Mouse (Mus musculus): ENCODE results near the gene Sprtn. TPM values are rescaled to one million over a fixed set of nuclear protein-coding genes. Genes with fewer than 3 reads are reported as not detected.

The Sprtn gene
- polyA plus RNA-seq, 1 experiment from 2014 or later, result 6.9 TPM

- no peak for TF ChIP-seq EP300 (IDR thresholded peaks at IDR 0.05)
- TF ChIP-seq CTCF (IDR thresholded peaks at IDR 0.05), result no peak
- 0 out of 2 replicates have a peak, but pooled peaks have one; percentile 9 for ATAC-seq
- no peak overlapping the region for H3K4me2 ChIP-seq (replicated peaks; ENCODE audit: low read depth, low read length)
- H3K27ac ChIP-seq (ENCODE audit: low read length), result no peak overlapping the region
- H3K36me3 ChIP-seq (ENCODE audit: insufficient read depth, low read length), result peaks cover 30% of the 10 kb centered on the region; the same call in 1 of the 2 replicates
- H3K4me1 ChIP-seq (ENCODE audit: insufficient read depth, low read depth, low read length), result no peaks in the 10 kb centered on the region; the same call in 1 of the 2 replicates
- DNase-seq (ENCODE audit: low spot score), result no peak
- no peaks in the 10 kb centered on the region for H3K27me3 ChIP-seq (replicated peaks; ENCODE audit: insufficient read depth, low read length)
- H3K4me3 ChIP-seq (ENCODE audit: low read depth, low read length), result no peak overlapping the region
- H3K9ac ChIP-seq (replicated peaks; ENCODE audit: low read depth), result no peak overlapping the region
- 90% methylated on average over 7 of the region's 7 CpGs for WGBS
- H3K9me3 ChIP-seq (ENCODE audit: low read length), result no peaks in the 10 kb centered on the region
These were observed 25.6 kb upstream of the Sprtn start for GRCm38 (mm10) chr8:124872081-124872480.

DNA sequence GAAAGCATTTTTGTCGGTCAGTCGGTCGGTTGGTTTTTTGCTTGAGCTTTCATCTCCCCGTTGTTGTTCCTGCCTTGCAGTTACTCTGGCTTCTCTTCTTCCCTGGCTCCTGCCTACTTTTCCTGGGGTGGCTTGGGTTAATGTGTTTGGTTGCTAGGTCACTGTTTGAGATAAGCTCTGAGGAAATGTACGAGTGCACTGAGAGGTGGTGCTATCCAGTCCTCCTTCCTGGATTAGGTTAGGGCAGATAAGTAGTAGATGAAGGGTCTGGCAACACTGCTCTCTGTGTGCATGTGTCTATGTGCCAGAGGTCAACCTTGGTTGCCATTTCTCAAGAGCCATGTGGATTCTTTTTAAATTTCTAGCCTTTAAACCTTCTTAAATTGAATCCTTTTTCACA lies 25.0 kb upstream of the Sprtn start:
- H3K4me3 ChIP-seq (ENCODE audit: low read depth, low read length), result no peak overlapping the region
- no peaks in the 10 kb centered on the region for H3K9me3 ChIP-seq (ENCODE audit: low read length)
- H3K4me1 ChIP-seq (ENCODE audit: insufficient read depth, low read depth, low read length), result no peaks in the 10 kb centered on the region; the same call in 1 of the 2 replicates
- no peak overlapping the region for H3K27ac ChIP-seq (ENCODE audit: low read length)
- TF ChIP-seq CTCF (IDR thresholded peaks at IDR 0.05), result no peak
- no peak for TF ChIP-seq EP300 (IDR thresholded peaks at IDR 0.05)
- no peaks in the 10 kb centered on the region for H3K27me3 ChIP-seq (replicated peaks; ENCODE audit: insufficient read depth, low read length)
- ATAC-seq (peak; percentile 80), DNase-seq (ENCODE audit: low spot score) (peak; percentile 63)
- H3K36me3 ChIP-seq (ENCODE audit: insufficient read depth, low read length), result peaks cover 30% of the 10 kb centered on the region; the same call in 1 of the 2 replicates
- no peak overlapping the region for H3K4me2 ChIP-seq (replicated peaks; ENCODE audit: low read depth, low read length)
- 65% methylated on average over 5 of the region's 5 CpGs for WGBS
- H3K9ac ChIP-seq (replicated peaks; ENCODE audit: low read depth), result no peak overlapping the region

DNA sequence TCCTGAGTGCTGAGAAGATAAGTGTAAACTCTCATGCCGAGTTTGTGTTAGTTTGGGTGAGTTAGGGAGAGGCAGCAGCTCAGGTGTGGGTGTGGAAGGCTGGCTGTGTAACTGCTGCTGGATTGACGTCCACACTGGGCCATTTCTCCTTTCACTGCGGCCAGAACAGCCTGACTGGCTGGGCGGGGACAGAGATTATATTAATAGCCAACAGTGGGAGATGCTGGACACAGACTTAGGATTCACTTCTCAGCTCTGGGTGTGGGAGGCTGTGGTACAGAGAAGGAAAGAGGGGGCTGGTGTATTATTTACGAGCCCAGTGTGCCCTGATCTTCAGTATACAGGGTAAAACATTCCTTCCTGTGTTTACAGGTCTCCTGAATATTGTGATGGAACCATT lies 19.5 kb upstream of the Sprtn start:
- no peak for DNase-seq (ENCODE audit: low spot score)
- Histone ChIP-seq H3K9me3 (ENCODE audit: low read length) (no peaks in the 10 kb centered on the region), H3K9ac (replicated peaks; ENCODE audit: low read depth) (no peak overlapping the region), H3K4me3 (ENCODE audit: low read depth, low read length) (no peak overlapping the region), H3K4me2 (replicated peaks; ENCODE audit: low read depth, low read length) (no peak overlapping the region), H3K4me1 (ENCODE audit: insufficient read depth, low read depth, low read length) (no peaks in the 10 kb centered on the region), H3K27ac (ENCODE audit: low read length) (no peak overlapping the region), H3K36me3 (ENCODE audit: insufficient read depth, low read length) (peaks cover 56% of the 10 kb centered on the region), H3K27me3 (replicated peaks; ENCODE audit: insufficient read depth, low read length) (no peaks in the 10 kb centered on the region)
- no peak for TF ChIP-seq EP300 (IDR thresholded peaks at IDR 0.05)
- TF ChIP-seq CTCF (IDR thresholded peaks at IDR 0.05), result no peak
- 90% methylated on average over 5 of the region's 5 CpGs for WGBS
- no peak for ATAC-seq

DNA sequence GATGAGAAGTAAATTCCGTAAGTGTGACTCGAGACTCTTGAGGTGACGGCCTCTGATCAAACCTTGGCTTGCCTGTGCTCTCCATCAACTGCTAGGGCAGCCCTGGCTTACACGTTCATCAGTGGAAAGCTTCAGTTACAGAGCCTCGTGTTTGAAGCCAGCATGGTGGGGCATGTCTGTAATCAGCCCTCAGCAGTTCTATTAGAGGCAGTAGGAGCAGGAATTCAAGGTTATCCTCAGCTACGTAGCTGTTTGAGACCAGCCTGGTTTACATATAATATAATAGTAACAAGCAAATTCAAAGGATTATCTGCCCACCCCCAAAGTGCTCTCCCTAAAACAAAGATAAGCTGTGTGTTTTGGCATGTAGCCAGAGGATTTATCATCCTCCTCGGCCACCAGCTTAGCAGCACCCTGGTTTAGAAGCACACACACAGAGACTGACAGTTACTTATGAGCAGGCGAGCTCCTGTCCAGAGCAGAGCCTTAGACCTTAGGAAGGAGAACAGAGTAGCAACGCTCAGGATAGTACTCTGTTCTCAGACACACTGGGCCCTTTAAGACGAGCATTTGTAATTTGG lies 18.6 kb upstream of the Sprtn start:
- Histone ChIP-seq H3K4me1 (ENCODE audit: insufficient read depth, low read depth, low read length) (no peaks in the 10 kb centered on the region), H3K27me3 (replicated peaks; ENCODE audit: insufficient read depth, low read length) (no peaks in the 10 kb centered on the region), H3K27ac (ENCODE audit: low read length) (no peak overlapping the region), H3K36me3 (ENCODE audit: insufficient read depth, low read length) (peaks cover 58% of the 10 kb centered on the region), H3K9ac (replicated peaks; ENCODE audit: low read depth) (no peak overlapping the region), H3K4me2 (replicated peaks; ENCODE audit: low read depth, low read length) (no peak overlapping the region), H3K4me3 (ENCODE audit: low read depth, low read length) (no peak overlapping the region), H3K9me3 (ENCODE audit: low read length) (no peaks in the 10 kb centered on the region)
- ATAC-seq (no peak), DNase-seq (ENCODE audit: low spot score) (no peak)
- 62% methylated on average over 10 of the region's 10 CpGs for WGBS
- TF ChIP-seq EP300 (IDR thresholded peaks at IDR 0.05) (no peak), CTCF (IDR thresholded peaks at IDR 0.05) (no peak)

GRCm38 (mm10) chr8:124888385-124888784 lies 9.3 kb upstream of the Sprtn start:
- whole genome bisulfite sequencing, result 93% methylated on average over 4 of the region's 5 CpGs

GRCm38 (mm10) chr8:124892596-124892995 lies 5.1 kb upstream of the Sprtn start:
- Histone ChIP-seq H3K9ac (replicated peaks; ENCODE audit: low read depth) (no peak overlapping the region), H3K27ac (ENCODE audit: low read length) (no peak overlapping the region), H3K9me3 (ENCODE audit: low read length) (no peaks in the 10 kb centered on the region), H3K4me3 (ENCODE audit: low read depth, low read length) (no peak overlapping the region), H3K36me3 (ENCODE audit: insufficient read depth, low read length) (peaks cover 20% of the 10 kb centered on the region), H3K27me3 (replicated peaks; ENCODE audit: insufficient read depth, low read length) (no peaks in the 10 kb centered on the region), H3K4me2 (replicated peaks; ENCODE audit: low read depth, low read length) (no peak overlapping the region), H3K4me1 (ENCODE audit: insufficient read depth, low read depth, low read length) (peaks cover 5% of the 10 kb centered on the region; the same call in 1 of the 2 replicates)
- ATAC-seq, result no peak
- no peak for DNase-seq (ENCODE audit: low spot score)
- TF ChIP-seq EP300 (IDR thresholded peaks at IDR 0.05) (no peak), CTCF (IDR thresholded peaks at IDR 0.05) (no peak)
- 59% methylated on average over 3 of the region's 3 CpGs for WGBS

More at GRCm38 (mm10) chr8:124888385-124888784, 9.3 kb upstream of the Sprtn start:
- ATAC-seq (no peak), DNase-seq (ENCODE audit: low spot score) (no peak)
- Histone ChIP-seq H3K4me3 (ENCODE audit: low read depth, low read length) (no peak overlapping the region), H3K9me3 (ENCODE audit: low read length) (no peaks in the 10 kb centered on the region), H3K27ac (ENCODE audit: low read length) (no peak overlapping the region), H3K4me2 (replicated peaks; ENCODE audit: low read depth, low read length) (no peak overlapping the region), H3K4me1 (ENCODE audit: insufficient read depth, low read depth, low read length) (no peaks in the 10 kb centered on the region), H3K27me3 (replicated peaks; ENCODE audit: insufficient read depth, low read length) (no peaks in the 10 kb centered on the region), H3K36me3 (ENCODE audit: insufficient read depth, low read length) (peaks cover 53% of the 10 kb centered on the region), H3K9ac (replicated peaks; ENCODE audit: low read depth) (no peak overlapping the region)
- no peak for TF ChIP-seq EP300 (IDR thresholded peaks at IDR 0.05)
- TF ChIP-seq CTCF (IDR thresholded peaks at IDR 0.05), result peak; percentile 40
